Mouse (Mus musculus) CH12.LX (cell line): Measurements from ENCODE around the gene Rai14. TPM values are rescaled to one million over a fixed set of nuclear protein-coding genes. Genes with fewer than 3 reads are reported as not detected.

Source experiments
- DNase-seq: peaks from one replicate; pipeline ENCODE4 v3.0.0-alpha.2; 2013; ENCODE audit errors: extremely low read depth
- H3K27ac ChIP-seq: 2 replicates; pipeline ENCODE4 v1.5.1; 2012; ENCODE audit warnings: low read depth, mild to moderate bottlenecking, control low read depth, moderate library complexity; ENCODE audit not compliant: insufficient read depth
- H3K27me3 ChIP-seq: replicated peaks from 2 replicates; pipeline ENCODE3; 2012; ENCODE audit warnings: inconsistent platforms
- H3K36me3 ChIP-seq, 2 experiments: replicated peaks in 1 of 2; 2 replicates each; pipeline versions ENCODE3 to v1.6.1; 2012; ENCODE audit warnings: inconsistent platforms in 1 of 2, low read length in 1 of 2, mild to moderate bottlenecking in 1 of 2, mixed read lengths in 1 of 2, moderate library complexity in 1 of 2; ENCODE audit not compliant: control insufficient read depth in 1 of 2, insufficient read depth in 1 of 2
- H3K4me1 ChIP-seq, 2 experiments: 2 replicates each; pipeline ENCODE4 v1.6.1; 2012; ENCODE audit warnings: inconsistent platforms in 1 of 2, moderate library complexity in 1 of 2; ENCODE audit not compliant: insufficient read depth in 2 of 2, control insufficient read depth in 1 of 2
- H3K4me2 ChIP-seq: 2 replicates; pipeline ENCODE4 v1.6.1; 2012; ENCODE audit warnings: low read depth, mild to moderate bottlenecking, control low read depth; ENCODE audit not compliant: poor library complexity, insufficient read depth, severe bottlenecking
- H3K4me3 ChIP-seq, 3 experiments: fragments of 150-350 bp in 1 of 3; sonication (generic) in 1 of 3; replicated peaks in 1 of 3; 2 replicates each; pipeline versions ENCODE3 to v1.5.1; 2011 to 2012; ENCODE audit warnings: low read depth in 2 of 3, low read length in 2 of 3, mild to moderate bottlenecking in 2 of 3, moderate library complexity in 2 of 3, control low read depth in 1 of 3, improper control_type of control experiment in 1 of 3, inconsistent platforms in 1 of 3, mixed read lengths in 1 of 3; ENCODE audit not compliant: poor library complexity in 1 of 3
- H3K79me2 ChIP-seq: replicated peaks from 2 replicates; pipeline ENCODE4 v1.6.1; 2012; ENCODE audit warnings: mild to moderate bottlenecking, moderate library complexity; ENCODE audit not compliant: control insufficient read depth, poor library complexity, insufficient read depth, severe bottlenecking; ENCODE audit errors: extremely low read depth
- H3K9ac ChIP-seq: 2 replicates; pipeline ENCODE4 v1.6.1; 2012; ENCODE audit warnings: low read depth, mild to moderate bottlenecking, control low read depth, moderate library complexity; ENCODE audit not compliant: insufficient read depth
- H3K9me3 ChIP-seq: replicated peaks from 2 replicates; pipeline ENCODE3; 2012; ENCODE audit warnings: low read length, inconsistent platforms, mixed read lengths
- CHD1 ChIP-seq: IDR thresholded peaks from 2 replicates; pipeline ENCODE4 v1.6.1; 2012; ENCODE audit warnings: low read depth, low read length, improper control_type of control experiment, inconsistent platforms
- E2F4 ChIP-seq: IDR thresholded peaks from 2 replicates; pipeline ENCODE4 v1.6.1; 2011; ENCODE audit warnings: low read depth, low read length, improper control_type of control experiment; ENCODE audit not compliant: insufficient replicate concordance
- ELF1 ChIP-seq: IDR thresholded peaks from 2 replicates; pipeline ENCODE4 v1.6.1; 2014; ENCODE audit warnings: low read depth, mild to moderate bottlenecking, inconsistent platforms, low read length, improper control_type of control experiment
- EP300 ChIP-seq: IDR thresholded peaks from 2 replicates; pipeline ENCODE4 v1.6.1; 2011; ENCODE audit warnings: low read length, improper control_type of control experiment
- ETS1 ChIP-seq: conservative IDR thresholded peaks from 2 replicates; pipeline ENCODE4 v1.6.1; 2012; ENCODE audit warnings: low read depth, mild to moderate bottlenecking, inconsistent platforms, low read length, improper control_type of control experiment, moderate library complexity
- JUND ChIP-seq: conservative IDR thresholded peaks from 2 replicates; pipeline ENCODE4 v1.6.1; 2011; ENCODE audit warnings: low read depth, low read length, improper control_type of control experiment
- KAT2A ChIP-seq: IDR thresholded peaks from 2 replicates; pipeline ENCODE4 v1.6.1; 2012; ENCODE audit warnings: low read length, improper control_type of control experiment, inconsistent platforms; ENCODE audit not compliant: insufficient replicate concordance
- MAFK ChIP-seq: IDR thresholded peaks from 2 replicates; pipeline ENCODE4 v1.6.1; 2011; ENCODE audit warnings: low read length, improper control_type of control experiment; ENCODE audit not compliant: insufficient replicate concordance
- MEF2A ChIP-seq: IDR thresholded peaks from 2 replicates; pipeline ENCODE4 v1.6.1; 2014; ENCODE audit warnings: low read depth, mild to moderate bottlenecking, inconsistent platforms, low read length, improper control_type of control experiment, borderline replicate concordance
- MXI1 ChIP-seq: IDR thresholded peaks from 2 replicates; pipeline ENCODE4 v1.6.1; 2011; ENCODE audit warnings: mild to moderate bottlenecking, low read depth, low read length, improper control_type of control experiment
- NELFE ChIP-seq: IDR thresholded peaks from 2 replicates; pipeline ENCODE4 v1.6.1; 2011; ENCODE audit warnings: low read depth, low read length, improper control_type of control experiment
- NRF1 ChIP-seq: IDR thresholded peaks from 2 replicates; pipeline ENCODE4 v1.6.1; 2014; ENCODE audit warnings: low read depth, mild to moderate bottlenecking, inconsistent platforms, low read length, improper control_type of control experiment, moderate library complexity
- PAX5 ChIP-seq: IDR thresholded peaks from 2 replicates; pipeline ENCODE4 v1.6.1; 2012; ENCODE audit warnings: low read length, inconsistent platforms, mixed read lengths
- POLR2A ChIP-seq: IDR thresholded peaks from 2 replicates; pipeline ENCODE4 v1.6.1; 2011; ENCODE audit warnings: low read depth, mild to moderate bottlenecking, improper control_type of control experiment, low read length
- SIN3A ChIP-seq: IDR thresholded peaks from 2 replicates; pipeline ENCODE4 v1.6.1; 2012; ENCODE audit warnings: low read length, improper control_type of control experiment, inconsistent platforms
- TBP ChIP-seq: conservative IDR thresholded peaks from 2 replicates; pipeline ENCODE4 v1.6.1; 2011; ENCODE audit warnings: low read depth, low read length, improper control_type of control experiment
- TCF12 ChIP-seq: IDR thresholded peaks from 2 replicates; pipeline ENCODE4 v1.6.1; 2014; ENCODE audit warnings: low read depth, mild to moderate bottlenecking, inconsistent platforms, low read length, improper control_type of control experiment
- USF2 ChIP-seq: conservative IDR thresholded peaks from 2 replicates; pipeline ENCODE4 v1.6.1; 2011; ENCODE audit warnings: low read depth, low read length, improper control_type of control experiment
- ZC3H11A ChIP-seq: IDR thresholded peaks from 2 replicates; pipeline ENCODE4 v1.6.1; 2012; ENCODE audit warnings: low read depth, mild to moderate bottlenecking, inconsistent platforms, low read length, improper control_type of control experiment
- ZKSCAN1 ChIP-seq: IDR thresholded peaks from 2 replicates; pipeline ENCODE4 v1.6.1; 2012; ENCODE audit warnings: low read depth, inconsistent platforms, low read length, improper control_type of control experiment, borderline replicate concordance
- ZMIZ1 ChIP-seq: IDR thresholded peaks from 2 replicates; pipeline ENCODE4 v1.6.1; 2012; ENCODE audit warnings: low read depth, mild to moderate bottlenecking, inconsistent platforms, low read length, improper control_type of control experiment
- dilution Hi-C: fragments of 300-500 bp; cut with MboI; formaldehyde crosslinking; loops from 2 replicates; pipeline ENCODE4 v1.14.3; 2020; ENCODE audit warnings: low sequenced_read_pairs; ENCODE audit not compliant: extremely low pct_unique_long_range_greater_than_20kb, extremely low pct_ligation_motif_present
- in situ Hi-C: fragments of 300-500 bp; cut with MboI; formaldehyde crosslinking; loops from 3 replicates; pipeline ENCODE4 v1.14.3; 2019; ENCODE audit warnings: low sequenced_read_pairs, low pct_ligation_motif_present, low pct_unique_long_range_greater_than_20kb, mixed read lengths
- polyA plus RNA-seq: library from polyadenylated mRNA; unstranded; fragments of >175 nt; gene quantifications from 2 replicates; pipeline ENCODE4 v1.2.1, GENCODE M21; 2012; ENCODE audit warnings: low read depth; ENCODE audit not compliant: insufficient read length
- total RNA-seq, 2 experiments: library from RNA; depleted of rRNA; stranded (reverse); fragments of 300-350 nt in 1 of 2; fragments of >200 nt in 1 of 2; gene quantifications; 2 replicates each; pipeline ENCODE4 v1.2.3; 2012 to 2014

The Rai14 gene
- total and polyA plus RNA-seq, 3 experiments = 7.5 to 14.1 (median 9.6) TPM

- dilution Hi-C loops = no loop called here
Observed at GRCm38 (mm10) chr15:10713626-10714316, 653 bp downstream of the Rai14 start.

GRCm38 (mm10) chr15:10713181-10713625 is 1.2 kb downstream of the Rai14 start:
- no peak overlapping the region for H3K27ac ChIP-seq
- in situ Hi-C loops = no loop called here
- H3K79me2 ChIP-seq = no peaks in the 10 kb centered on the region; the same call in 1 of the 2 replicates
- H3K27me3 ChIP-seq = no peaks in the 10 kb centered on the region
- H3K4me3 ChIP-seq = peak overlapping the region in 2 of 3 experiments; percentile 80
- no peak overlapping the region for H3K9ac ChIP-seq
- peaks cover 0 to 15% of the 10 kb centered on the region in 2 experiments for H3K36me3 ChIP-seq
- peaks cover 6 to 36% of the 10 kb centered on the region in 2 experiments; a peak in 3 of 4 replicates for H3K4me1 ChIP-seq
- H3K9me3 ChIP-seq = peaks cover 11% of the 10 kb centered on the region
- TF ChIP-seq TBP (no peak), POLR2A (no peak), SIN3A (0 out of 2 replicates have a peak, but pooled peaks have one; percentile 21)
- dilution Hi-C loops = no loop called here
- H3K4me2 ChIP-seq = peak overlapping the region; percentile 79; the same call in 1 of the 2 replicates
- no peak for DNase-seq

More at GRCm38 (mm10) chr15:10713626-10714316, 653 bp downstream of the Rai14 start:
- no peaks in the 10 kb centered on the region for H3K27me3 ChIP-seq
- H3K4me1 ChIP-seq = peaks cover 6 to 36% of the 10 kb centered on the region in 2 experiments; a peak in 3 of 4 replicates
- no peak for TF ChIP-seq JUND
- TF ChIP-seq TBP = no peak
- no peak for TF ChIP-seq KAT2A
- no peak for TF ChIP-seq E2F4
- TF ChIP-seq ELF1 = no peak
- TF ChIP-seq MXI1 = no peak
- TF ChIP-seq PAX5 = no peak
- TF ChIP-seq USF2 = no peak
- no peak for TF ChIP-seq ZMIZ1
- no peak for TF ChIP-seq NRF1
- TF ChIP-seq ETS1 = no peak
- TF ChIP-seq ZKSCAN1 = no peak
- no peak for TF ChIP-seq MAFK
- TF ChIP-seq TCF12 = no peak
- no peak for TF ChIP-seq EP300
- no peak for TF ChIP-seq NELFE
- no peak for TF ChIP-seq CHD1
- no peak for TF ChIP-seq ZC3H11A
- no peak for TF ChIP-seq MEF2A
- TF ChIP-seq, all 38 proteins: peak for 0
- H3K9ac ChIP-seq = peak overlapping the region; percentile 57
- H3K4me3 ChIP-seq = peak overlapping the region; percentile 76 to 80 (median 80)
- H3K9me3 ChIP-seq = peaks cover 11% of the 10 kb centered on the region
- in situ Hi-C loops = no loop called here
- no peaks in the 10 kb centered on the region; the same call in 1 of the 2 replicates for H3K79me2 ChIP-seq
- DNase-seq = no peak
- peaks cover 0 to 10% of the 10 kb centered on the region in 2 experiments for H3K36me3 ChIP-seq
- no peak overlapping the region for H3K27ac ChIP-seq
- H3K4me2 ChIP-seq = peak overlapping the region; percentile 79
